Mouse (Mus musculus): ENCODE results near the gene Gnl2. TPM values are rescaled to one million over a fixed set of nuclear protein-coding genes. Genes with fewer than 3 reads are reported as not detected.

Gnl2 gene
- polyA plus RNA-seq (2012; rRNA removed), result 1.5 and 3.5 TPM in 2 replicates

GRCm38 (mm10) chr4:125015806-125016635 is at the start of gene Gnl2:
Gene Gnl2 (plus strand): TSS chr4:125016585.
- Histone ChIP-seq H3K36me3 (ENCODE audit: control insufficient read depth, insufficient read depth, low read length) (no peaks in the 10 kb centered on the region), H3K4me3 (ENCODE audit: low read depth, low read length) (no peak within 1 kb of the TSS), H3K27me3 (ENCODE audit: control insufficient read depth, insufficient read depth, low read length) (no peaks in the 10 kb centered on the region), H3K27ac (ENCODE audit: insufficient read depth, low read depth, low read length) (0 out of 2 replicates have a peak within 1 kb of the TSS, but pooled peaks have one; percentile 3), H3K4me1 (ENCODE audit: control insufficient read depth, insufficient read depth, insufficient read length, low read length) (no peaks in the 10 kb centered on the region; the same call in 1 of the 2 replicates)
- WGBS, result 56% methylated on average over 10 of the region's 10 CpGs
- TF ChIP-seq CTCF (IDR thresholded peaks at IDR 0.05; ENCODE audit: extremely low read depth, insufficient read length, insufficient replicate concordance, low read depth, low read length) (no peak), POLR2A (IDR thresholded peaks at IDR 0.05; ENCODE audit: low read depth, low read length) (no peak)

DNA sequence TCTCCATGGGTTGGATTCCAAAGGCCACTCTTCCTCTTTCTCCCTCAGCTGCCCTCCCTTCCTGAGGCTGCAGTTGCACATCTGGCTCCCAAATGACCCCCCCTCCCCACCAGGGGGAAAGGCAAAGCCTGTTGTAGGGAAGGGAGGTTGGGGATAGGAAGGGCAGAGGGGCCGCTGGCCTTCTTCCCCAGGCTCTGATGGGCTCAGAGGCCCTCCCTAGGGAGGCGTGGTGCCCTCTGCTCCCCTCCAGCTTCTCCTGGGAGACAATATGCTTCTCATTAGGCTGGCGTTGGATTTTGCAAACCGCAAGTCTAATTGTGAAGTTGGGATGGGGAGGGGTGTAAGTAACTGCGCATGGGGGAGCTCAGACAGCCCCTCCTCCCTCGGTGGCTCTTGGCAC is 47.7 kb upstream of the Gnl2 start:
- H3K36me3 ChIP-seq (ENCODE audit: control insufficient read depth, insufficient read depth, low read length), result no peaks in the 10 kb centered on the region
- no peaks in the 10 kb centered on the region for H3K4me1 ChIP-seq (ENCODE audit: control insufficient read depth, insufficient read depth, insufficient read length, low read length)
- H3K4me3 ChIP-seq (ENCODE audit: low read depth, low read length), result no peak overlapping the region
- 68% methylated on average over 6 of the region's 6 CpGs for WGBS
- no peaks in the 10 kb centered on the region for H3K27me3 ChIP-seq (ENCODE audit: control insufficient read depth, insufficient read depth, low read length)
- no peak overlapping the region for H3K27ac ChIP-seq (ENCODE audit: insufficient read depth, low read depth, low read length)
- TF ChIP-seq POLR2A (IDR thresholded peaks at IDR 0.05; ENCODE audit: low read depth, low read length), result no peak
- no peak for TF ChIP-seq CTCF (IDR thresholded peaks at IDR 0.05; ENCODE audit: extremely low read depth, insufficient read length, insufficient replicate concordance, low read depth, low read length)

DNA sequence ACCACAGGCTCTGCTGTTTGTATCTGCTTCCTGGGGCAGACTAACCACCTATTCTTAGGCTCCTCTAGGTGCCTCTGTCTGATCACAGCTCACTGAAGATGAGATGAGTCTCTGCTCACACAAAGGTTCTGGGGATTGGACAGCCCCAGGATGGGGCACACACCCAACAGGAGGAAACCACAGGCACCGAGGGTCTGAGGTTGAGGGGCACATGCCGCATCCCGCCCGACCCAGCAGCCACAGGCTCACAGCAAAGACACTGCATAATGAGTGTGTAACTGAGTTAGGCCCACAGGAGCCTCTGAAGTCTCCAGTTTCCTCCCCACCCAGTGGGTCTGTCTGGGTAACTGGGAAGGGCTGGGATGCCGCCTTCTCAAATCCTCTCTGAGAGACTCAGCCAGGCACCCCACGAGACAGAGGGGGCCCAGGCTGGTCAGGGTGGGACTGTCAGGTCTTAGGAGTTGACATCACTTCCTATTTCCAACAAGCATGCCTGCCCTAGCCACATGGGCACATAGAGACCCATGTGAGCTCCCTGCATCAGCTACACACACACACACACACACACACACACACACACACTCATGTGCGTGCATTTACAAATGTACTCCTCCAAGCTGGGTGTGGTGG is 47.1 kb upstream of the Gnl2 start:
- no peaks in the 10 kb centered on the region for H3K27me3 ChIP-seq (ENCODE audit: control insufficient read depth, insufficient read depth, low read length)
- H3K4me1 ChIP-seq (ENCODE audit: control insufficient read depth, insufficient read depth, insufficient read length, low read length), result no peaks in the 10 kb centered on the region
- H3K4me3 ChIP-seq (ENCODE audit: low read depth, low read length), result no peak overlapping the region
- 71% methylated on average over 7 of the region's 7 CpGs for WGBS
- TF ChIP-seq CTCF (IDR thresholded peaks at IDR 0.05; ENCODE audit: extremely low read depth, insufficient read length, insufficient replicate concordance, low read depth, low read length) (no peak), POLR2A (IDR thresholded peaks at IDR 0.05; ENCODE audit: low read depth, low read length) (no peak)
- H3K36me3 ChIP-seq (ENCODE audit: control insufficient read depth, insufficient read depth, low read length), result no peaks in the 10 kb centered on the region
- no peak overlapping the region for H3K27ac ChIP-seq (ENCODE audit: insufficient read depth, low read depth, low read length)

GRCm38 (mm10) chr4:124970194-124970593 is 46.2 kb upstream of the Gnl2 start:
- H3K4me3 ChIP-seq (ENCODE audit: low read depth, low read length), result no peak overlapping the region
- no peaks in the 10 kb centered on the region for H3K36me3 ChIP-seq (ENCODE audit: control insufficient read depth, insufficient read depth, low read length)
- H3K27me3 ChIP-seq (ENCODE audit: control insufficient read depth, insufficient read depth, low read length), result no peaks in the 10 kb centered on the region
- no peak for TF ChIP-seq CTCF (IDR thresholded peaks at IDR 0.05; ENCODE audit: extremely low read depth, insufficient read length, insufficient replicate concordance, low read depth, low read length)
- no peak for TF ChIP-seq POLR2A (IDR thresholded peaks at IDR 0.05; ENCODE audit: low read depth, low read length)
- no peak overlapping the region for H3K27ac ChIP-seq (ENCODE audit: insufficient read depth, low read depth, low read length)
- no peaks in the 10 kb centered on the region for H3K4me1 ChIP-seq (ENCODE audit: control insufficient read depth, insufficient read depth, insufficient read length, low read length)
- 64% methylated on average over 11 of the region's 11 CpGs for WGBS

GRCm38 (mm10) chr4:124970677-124971076 is 45.7 kb upstream of the Gnl2 start:
- WGBS, result 26% methylated on average over 5 of the region's 5 CpGs
- TF ChIP-seq POLR2A (IDR thresholded peaks at IDR 0.05; ENCODE audit: low read depth, low read length) (no peak), CTCF (IDR thresholded peaks at IDR 0.05; ENCODE audit: extremely low read depth, insufficient read length, insufficient replicate concordance, low read depth, low read length) (no peak)
- Histone ChIP-seq H3K4me1 (ENCODE audit: control insufficient read depth, insufficient read depth, insufficient read length, low read length) (no peaks in the 10 kb centered on the region), H3K27me3 (ENCODE audit: control insufficient read depth, insufficient read depth, low read length) (no peaks in the 10 kb centered on the region), H3K27ac (ENCODE audit: insufficient read depth, low read depth, low read length) (no peak overlapping the region), H3K4me3 (ENCODE audit: low read depth, low read length) (no peak overlapping the region), H3K36me3 (ENCODE audit: control insufficient read depth, insufficient read depth, low read length) (no peaks in the 10 kb centered on the region)

GRCm38 (mm10) chr4:124971094-124971493 is 45.3 kb upstream of the Gnl2 start:
- Histone ChIP-seq H3K4me3 (ENCODE audit: low read depth, low read length) (no peak overlapping the region), H3K27me3 (ENCODE audit: control insufficient read depth, insufficient read depth, low read length) (no peaks in the 10 kb centered on the region), H3K36me3 (ENCODE audit: control insufficient read depth, insufficient read depth, low read length) (no peaks in the 10 kb centered on the region), H3K4me1 (ENCODE audit: control insufficient read depth, insufficient read depth, insufficient read length, low read length) (no peaks in the 10 kb centered on the region), H3K27ac (ENCODE audit: insufficient read depth, low read depth, low read length) (no peak overlapping the region)
- WGBS, result 28% methylated on average over 8 of the region's 8 CpGs
- TF ChIP-seq POLR2A (IDR thresholded peaks at IDR 0.05; ENCODE audit: low read depth, low read length) (no peak), CTCF (IDR thresholded peaks at IDR 0.05; ENCODE audit: extremely low read depth, insufficient read length, insufficient replicate concordance, low read depth, low read length) (no peak)

DNA sequence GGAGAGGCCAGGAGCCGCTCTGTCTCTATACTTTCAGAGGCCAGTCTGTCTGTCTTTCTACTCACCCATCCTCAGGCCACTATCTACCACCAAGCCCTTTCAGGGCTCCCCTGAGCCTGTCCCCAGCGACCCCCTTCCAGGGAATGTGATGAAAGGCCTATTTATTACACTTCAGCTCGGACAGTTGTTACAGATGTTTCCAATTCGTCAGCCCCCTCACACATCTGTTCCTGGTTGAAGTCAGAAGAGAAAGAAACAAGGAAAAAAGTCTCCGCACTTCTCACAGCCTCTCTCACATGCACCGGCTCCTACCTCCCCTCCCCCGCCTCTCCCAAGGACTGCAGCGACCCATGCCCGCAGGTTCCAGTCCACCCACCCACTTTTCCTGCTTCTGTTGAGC is 44.1 kb upstream of the Gnl2 start:
- Histone ChIP-seq H3K4me1 (ENCODE audit: control insufficient read depth, insufficient read depth, insufficient read length, low read length) (no peaks in the 10 kb centered on the region), H3K36me3 (ENCODE audit: control insufficient read depth, insufficient read depth, low read length) (no peaks in the 10 kb centered on the region), H3K4me3 (ENCODE audit: low read depth, low read length) (no peak overlapping the region), H3K27me3 (ENCODE audit: control insufficient read depth, insufficient read depth, low read length) (no peaks in the 10 kb centered on the region), H3K27ac (ENCODE audit: insufficient read depth, low read depth, low read length) (no peak overlapping the region)
- WGBS, result 76% methylated on average over 9 of the region's 9 CpGs
- TF ChIP-seq CTCF (IDR thresholded peaks at IDR 0.05; ENCODE audit: extremely low read depth, insufficient read length, insufficient replicate concordance, low read depth, low read length), result no peak

All from small intestine, adult 2 months (tissue).